Mouse (Mus musculus) ES-E14 (cell line): ENCODE results near the gene Cadps2. TPM values are rescaled to one million over a fixed set of nuclear protein-coding genes. Genes with fewer than 3 reads are reported as not detected.
A peak's percentile ranks its signal among the peaks of the same experiment; 100 is the strongest.

Experiments
- DNase-seq: peaks from one replicate; pipeline ENCODE4 v3.0.0-alpha.2; 2013; ENCODE audit warnings: low read depth, low spot score
- H3K27ac ChIP-seq: 2 replicates; pipeline ENCODE4 v1.5.1; 2012; ENCODE audit warnings: low read depth, mild to moderate bottlenecking, low read length, moderate library complexity, mixed read lengths; ENCODE audit not compliant: poor library complexity, insufficient read depth, severe bottlenecking
- H3K36me3 ChIP-seq: 2 replicates; pipeline ENCODE4 v1.6.1; 2012; ENCODE audit warnings: mild to moderate bottlenecking, low read length, moderate library complexity, mixed read lengths; ENCODE audit not compliant: control insufficient read depth, poor library complexity, insufficient read depth, severe bottlenecking
- H3K4me1 ChIP-seq, 2 experiments: fragments of 150-350 bp in 1 of 2; sonication (generic) in 1 of 2; 2 replicates each; pipeline ENCODE4 v1.6.1; 2012; ENCODE audit warnings: low read length in 2 of 2, mild to moderate bottlenecking in 1 of 2, mixed read lengths in 1 of 2; ENCODE audit not compliant: control insufficient read depth in 2 of 2, insufficient read depth in 2 of 2, poor library complexity in 1 of 2
- H3K4me3 ChIP-seq, 2 experiments: fragments of 150-350 bp in 1 of 2; sonication (generic) in 1 of 2; 2 replicates each; pipeline ENCODE4 v1.5.1; 2012; ENCODE audit warnings: low read length in 2 of 2, low read depth in 1 of 2, mild to moderate bottlenecking in 1 of 2, mixed read lengths in 1 of 2; ENCODE audit not compliant: insufficient read depth in 1 of 2, poor library complexity in 1 of 2, severe bottlenecking in 1 of 2
- H3K9ac ChIP-seq: 2 replicates; pipeline ENCODE4 v1.6.1; 2012; ENCODE audit warnings: low read depth, mild to moderate bottlenecking, low read length, mixed read lengths; ENCODE audit not compliant: poor library complexity, insufficient read depth, severe bottlenecking
- H3K9me3 ChIP-seq: fragments of 150-350 bp; sonication (generic); 2 replicates; pipeline ENCODE4 v1.6.1; 2012; ENCODE audit warnings: low read depth, mild to moderate bottlenecking, low read length; ENCODE audit not compliant: control insufficient read depth, insufficient read depth
- CHD2 ChIP-seq: IDR thresholded peaks from 2 replicates; pipeline ENCODE4 v1.6.1; 2014; ENCODE audit warnings: mild to moderate bottlenecking, low read depth, low read length, inconsistent platforms
- HCFC1 ChIP-seq: IDR thresholded peaks from 2 replicates; pipeline ENCODE4 v1.6.1; 2012; ENCODE audit warnings: low read length, inconsistent platforms, borderline replicate concordance; ENCODE audit not compliant: insufficient read depth
- MAFK ChIP-seq: IDR thresholded peaks from 2 replicates; pipeline ENCODE4 v1.6.1; 2014; ENCODE audit warnings: mild to moderate bottlenecking, low read depth, low read length, inconsistent platforms; ENCODE audit not compliant: insufficient read depth
- ZC3H11A ChIP-seq: IDR thresholded peaks from 2 replicates; pipeline ENCODE4 v1.6.1; 2012; ENCODE audit warnings: low read depth, mild to moderate bottlenecking, inconsistent platforms, low read length, borderline replicate concordance
- ZNF384 ChIP-seq: IDR thresholded peaks from 2 replicates; pipeline ENCODE4 v1.6.1; 2012; ENCODE audit warnings: low read depth, low read length, inconsistent platforms
- in situ Hi-C, 2 experiments: fragments of 600-800 bp; cut with MboI; formaldehyde crosslinking; loops; one replicate each; pipeline ENCODE4 v1.15.1; 2025; ENCODE audit warnings: low sequenced_read_pairs in 2 of 2, inconsistent platforms in 1 of 2; ENCODE audit not compliant: unreplicated experiment in 2 of 2
- total RNA-seq: library from RNA; depleted of rRNA; stranded (reverse); fragments of 300-350 nt; gene quantifications from 2 replicates; pipeline ENCODE4 v1.2.3, GENCODE M21; 2012

Cadps2 gene
- total RNA-seq, 1 experiment = 0.36 TPM

DNA sequence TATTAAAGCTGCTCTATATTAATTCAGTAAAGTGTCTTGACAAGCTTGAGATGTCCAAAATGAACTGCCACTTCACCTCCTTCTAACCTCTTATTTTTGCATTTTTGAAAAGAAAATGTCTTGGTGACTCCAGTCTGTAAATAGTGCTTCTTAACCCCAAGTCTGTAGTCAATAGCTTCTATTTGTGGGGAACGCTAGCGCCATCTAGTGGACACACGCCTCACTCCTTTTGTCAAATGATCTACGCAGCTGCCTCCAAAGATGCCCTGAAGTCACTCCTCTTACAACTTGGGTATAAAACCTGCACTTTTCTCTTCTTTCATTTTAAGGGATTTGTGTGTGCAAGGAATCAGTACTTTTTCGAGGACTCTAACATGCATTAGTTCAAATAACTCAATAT, 381.5 kb downstream of the Cadps2 start:
- no peaks in the 10 kb centered on the region for H3K9me3 ChIP-seq
- in situ Hi-C loops = loop anchor here (10.0 to 25.0 kb wide), 3 partner anchors 195 to 470 kb away; no protein-coding TSS in a partner anchor
- H3K4me1 ChIP-seq = no peaks in the 10 kb centered on the region
- TF ChIP-seq ZC3H11A (peak; percentile 56), CHD2 (no peak)
- H3K4me3 ChIP-seq = no peak overlapping the region
- no peak overlapping the region for H3K27ac ChIP-seq
- H3K36me3 ChIP-seq = no peaks in the 10 kb centered on the region
- peak; percentile 66 for DNase-seq
- no peak overlapping the region for H3K9ac ChIP-seq

DNA sequence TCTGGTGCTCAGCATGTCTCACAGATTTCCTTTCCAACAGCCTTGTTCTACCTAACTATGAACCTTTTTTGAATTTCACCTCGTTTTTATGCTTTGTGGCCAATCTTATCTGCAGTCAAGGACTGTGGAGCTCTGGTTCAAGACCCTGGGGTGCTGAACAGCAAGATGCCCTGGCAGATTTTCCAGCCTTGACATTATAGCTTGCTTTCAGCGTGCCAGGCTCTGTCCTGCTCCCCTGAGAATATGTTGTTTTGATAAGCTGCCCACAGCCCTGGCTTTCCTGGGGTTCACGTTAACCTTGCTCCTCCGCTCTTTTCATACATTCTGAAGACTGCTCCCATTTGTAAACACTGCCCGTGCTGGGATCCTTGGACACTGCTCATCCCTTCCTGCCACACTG, 385.3 kb downstream of the Cadps2 start:
- no peaks in the 10 kb centered on the region for H3K4me1 ChIP-seq
- TF ChIP-seq HCFC1 (no peak), CHD2 (no peak), ZC3H11A (no peak), MAFK (no peak), ZNF384 (no peak)
- in situ Hi-C loops = loop anchor here (10.0 to 25.0 kb wide), 3 partner anchors 192 to 467 kb away; no protein-coding TSS in a partner anchor
- no peak overlapping the region for H3K27ac ChIP-seq
- no peak overlapping the region for H3K4me3 ChIP-seq
- H3K9ac ChIP-seq = no peak overlapping the region
- H3K36me3 ChIP-seq = no peaks in the 10 kb centered on the region
- H3K9me3 ChIP-seq = no peaks in the 10 kb centered on the region
- no peak for DNase-seq

DNA sequence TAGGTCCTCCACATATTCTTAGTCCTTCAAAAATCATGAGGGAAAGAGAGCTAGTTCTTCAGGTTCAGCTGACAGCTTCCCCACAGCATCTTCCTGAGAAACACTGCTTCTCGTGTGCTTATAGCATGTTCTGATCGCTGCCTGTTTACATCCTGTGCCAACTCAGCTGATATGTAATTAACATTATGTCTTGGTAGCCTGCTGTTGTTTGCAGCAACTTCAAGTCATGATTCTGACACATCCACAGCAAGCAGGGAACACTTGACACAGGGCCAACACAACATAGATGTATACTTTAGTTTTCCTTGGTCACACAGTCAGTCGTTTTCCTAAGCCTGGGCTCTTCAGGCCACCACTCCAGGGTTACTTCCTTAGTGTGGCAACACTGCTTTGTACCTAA, 399.3 kb downstream of the Cadps2 start:
- H3K9ac ChIP-seq = no peak overlapping the region
- no peak overlapping the region for H3K27ac ChIP-seq
- H3K4me1 ChIP-seq = no peaks in the 10 kb centered on the region
- H3K4me3 ChIP-seq = no peak overlapping the region
- no peaks in the 10 kb centered on the region for H3K9me3 ChIP-seq
- DNase-seq = no peak
- no peak for TF ChIP-seq ZC3H11A
- TF ChIP-seq HCFC1 = no peak
- TF ChIP-seq MAFK = no peak
- no peak for TF ChIP-seq CHD2
- TF ChIP-seq ZNF384 = no peak
- in situ Hi-C loops = no loop called here
- no peaks in the 10 kb centered on the region for H3K36me3 ChIP-seq

DNA sequence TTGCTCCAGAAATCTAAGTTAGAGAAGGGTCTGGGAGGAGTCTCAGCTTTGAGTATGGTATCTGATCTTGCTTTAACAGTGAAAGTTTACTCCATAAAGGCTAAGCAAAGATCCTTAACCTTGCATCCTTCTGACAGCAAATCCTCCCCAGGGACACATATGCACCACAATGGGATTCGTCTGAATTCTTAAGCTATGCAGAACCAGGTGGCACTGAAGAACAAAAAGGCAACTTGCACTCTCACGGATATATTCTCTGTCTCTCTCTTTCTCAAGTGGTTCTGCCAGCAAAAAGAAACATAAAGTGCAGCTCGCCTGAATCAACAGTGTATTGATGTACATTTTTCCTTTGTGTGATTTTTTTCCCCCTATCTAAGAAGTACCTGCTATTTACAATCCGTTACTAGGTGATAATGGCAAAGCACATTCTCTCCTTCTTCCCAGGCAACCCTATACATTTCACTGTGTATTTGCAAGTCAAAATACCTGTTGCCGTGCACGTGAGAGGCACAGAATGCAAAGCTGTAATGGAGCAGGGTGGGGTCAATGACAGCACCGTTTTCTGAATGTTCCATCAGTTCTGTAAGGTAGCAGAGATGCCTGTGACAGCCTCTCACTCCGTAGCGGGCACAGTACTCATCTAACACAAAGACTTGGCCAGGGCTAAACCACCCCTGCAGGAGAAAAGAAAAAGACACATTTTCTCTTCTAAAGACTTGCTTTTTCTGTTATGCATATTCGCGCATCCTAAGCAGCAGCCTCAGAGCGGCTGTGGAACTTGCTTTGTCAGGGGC, 428.8 kb downstream of the Cadps2 start:
- H3K36me3 ChIP-seq = no peaks in the 10 kb centered on the region
- TF ChIP-seq CHD2 (no peak), ZC3H11A (no peak), HCFC1 (no peak), ZNF384 (no peak), MAFK (no peak)
- in situ Hi-C loops = no loop called here
- H3K9ac ChIP-seq = no peak overlapping the region
- H3K4me3 ChIP-seq = no peak overlapping the region
- peaks cover 0 to 5% of the 10 kb centered on the region in 2 experiments; a peak in 1 of 4 replicates for H3K4me1 ChIP-seq
- no peaks in the 10 kb centered on the region for H3K9me3 ChIP-seq
- H3K27ac ChIP-seq = no peak overlapping the region
- DNase-seq = peak; percentile 27

DNA sequence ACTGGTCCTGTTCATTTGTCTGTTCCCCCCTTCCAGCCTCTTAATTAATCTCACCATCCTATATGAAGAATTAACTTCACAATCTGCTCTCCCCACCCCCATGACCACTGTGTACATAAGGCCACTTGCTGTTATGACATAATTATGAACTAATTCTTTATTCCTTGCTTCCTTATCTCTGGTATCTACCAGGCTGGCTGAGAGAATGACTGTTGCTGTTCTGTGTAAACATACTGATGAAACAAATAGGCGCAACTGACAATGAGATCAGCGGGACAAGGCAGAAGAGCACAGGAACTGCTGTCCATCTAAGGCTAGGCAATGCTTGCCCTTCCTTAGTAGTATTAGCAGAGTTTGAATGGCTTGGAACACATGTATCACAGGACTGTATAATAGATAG, 445.1 kb downstream of the Cadps2 start:
- no peak overlapping the region for H3K9ac ChIP-seq
- no peak overlapping the region for H3K4me3 ChIP-seq
- no peaks in the 10 kb centered on the region for H3K4me1 ChIP-seq
- TF ChIP-seq ZNF384 (no peak), ZC3H11A (no peak), MAFK (no peak), HCFC1 (no peak), CHD2 (no peak)
- in situ Hi-C loops = no loop called here
- H3K9me3 ChIP-seq = no peaks in the 10 kb centered on the region
- H3K27ac ChIP-seq = no peak overlapping the region
- DNase-seq = no peak
- no peaks in the 10 kb centered on the region for H3K36me3 ChIP-seq
